Mouse (Mus musculus) hindbrain, postnatal 0 days (tissue): ENCODE measurements around the gene Psd. TPM values are rescaled to one million over a fixed set of nuclear protein-coding genes. Genes with fewer than 3 reads are reported as not detected.

Source experiments
- ATAC-seq: fragments of 200-750 bp; cut with Nextera tagmentation; 2 replicates; pipeline ENCODE4 v1.8.0; 2017; ENCODE audit warnings: mild to moderate bottlenecking, moderate TSS enrichment, moderate library complexity
- DNase-seq: peaks from one replicate; pipeline ENCODE4 v3.0.0-alpha.2; 2015; ENCODE audit warnings: low spot score
- H3K27ac ChIP-seq: fragments of 300-500 bp; sonication (generic); 2 replicates; pipeline ENCODE4 v1.5.1; 2014; ENCODE audit warnings: mild to moderate bottlenecking
- H3K27me3 ChIP-seq: fragments of 300-500 bp; sonication (generic); 2 replicates; pipeline ENCODE4 v1.6.1; 2014; ENCODE audit warnings: low read length, mixed read lengths; ENCODE audit not compliant: insufficient read depth
- H3K36me3 ChIP-seq: fragments of 300-500 bp; sonication (generic); 2 replicates; pipeline ENCODE4 v1.6.1; 2014; ENCODE audit warnings: low read length, mixed read lengths; ENCODE audit not compliant: insufficient read depth
- H3K4me1 ChIP-seq: fragments of 300-500 bp; sonication (generic); 2 replicates; pipeline ENCODE4 v1.6.1; 2014; ENCODE audit warnings: antibody characterized with exemption, low read length, mixed read lengths; ENCODE audit not compliant: insufficient read depth
- H3K4me2 ChIP-seq: fragments of 300-500 bp; sonication (generic); 2 replicates; pipeline ENCODE4 v1.6.1; 2014; ENCODE audit warnings: low read depth, mild to moderate bottlenecking, low read length, moderate library complexity, mixed read lengths
- H3K4me3 ChIP-seq: fragments of 300-500 bp; sonication (generic); 2 replicates; pipeline ENCODE4 v1.5.1; 2014; ENCODE audit warnings: low read length
- H3K9ac ChIP-seq: fragments of 300-500 bp; sonication (generic); replicated peaks from 2 replicates; pipeline ENCODE4 v1.6.1; 2014; ENCODE audit warnings: mild to moderate bottlenecking, low read length, moderate library complexity, mixed read lengths
- H3K9me3 ChIP-seq: fragments of 300-500 bp; sonication (generic); 2 replicates; pipeline ENCODE4 v1.6.1; 2016; ENCODE audit warnings: low read length, mixed read lengths
- CTCF ChIP-seq: IDR thresholded peaks from 2 replicates; pipeline ENCODE4 v1.5.1; 2016; ENCODE audit warnings: antibody characterized with exemption, control low read depth, low read depth
- WGBS: fragments of 180-500 bp; shearing (Covaris S2); extraction: QIAGEN DNeasy Blood & Tissue Kit; methylation state at CpG from one replicate; pipeline ENCODE4 v1.1.7; 2014; 5-methylcytosine and 5-hydroxymethylcytosine counted together
- polyA plus RNA-seq: library from polyadenylated mRNA; unstranded; fragments of >200 nt; fragmentation: Nextera tagmentation; extraction: Ambion mirVana; gene quantifications from 2 replicates; pipeline ENCODE4 v1.2.1, GENCODE M21; 2015
- total RNA-seq: library from RNA; depleted of rRNA; stranded (reverse); fragments of >200 nt; gene quantifications from 2 replicates; pipeline ENCODE4 v1.2.3, GENCODE M21; 2014

Gene Psd
- total and polyA plus RNA-seq, 2 experiments from 2014 or later = 123 to 380 TPM

GRCm38 (mm10) chr19:46363294-46364009 lies 36.5 kb upstream of the Psd start:
- no peak for ATAC-seq
- no peak overlapping the region for H3K4me2 ChIP-seq
- H3K4me3 ChIP-seq = no peak overlapping the region
- 89% methylated on average over 11 of the region's 11 CpGs for WGBS
- no peaks in the 10 kb centered on the region for H3K9me3 ChIP-seq
- no peak for TF ChIP-seq CTCF
- H3K27ac ChIP-seq = no peak overlapping the region
- DNase-seq = no peak
- no peaks in the 10 kb centered on the region for H3K4me1 ChIP-seq
- no peak overlapping the region for H3K9ac ChIP-seq
- no peaks in the 10 kb centered on the region for H3K36me3 ChIP-seq
- no peaks in the 10 kb centered on the region for H3K27me3 ChIP-seq

GRCm38 (mm10) chr19:46362104-46362503 lies 35.1 kb upstream of the Psd start:
- no peak for TF ChIP-seq CTCF

GRCm38 (mm10) chr19:46358381-46358780 lies 31.4 kb upstream of the Psd start:
- Histone ChIP-seq H3K9me3 (no peaks in the 10 kb centered on the region), H3K27me3 (no peaks in the 10 kb centered on the region), H3K36me3 (no peaks in the 10 kb centered on the region), H3K4me3 (no peak overlapping the region), H3K9ac (no peak overlapping the region), H3K27ac (no peak overlapping the region), H3K4me1 (no peaks in the 10 kb centered on the region), H3K4me2 (no peak overlapping the region)
- TF ChIP-seq CTCF = no peak
- 57% methylated on average over 4 of the region's 4 CpGs for WGBS
- ATAC-seq (no peak), DNase-seq (no peak)

More at GRCm38 (mm10) chr19:46362104-46362503, 35.1 kb upstream of the Psd start:
- no peaks in the 10 kb centered on the region for H3K27me3 ChIP-seq
- no peak overlapping the region for H3K4me2 ChIP-seq
- H3K9me3 ChIP-seq = no peaks in the 10 kb centered on the region
- H3K9ac ChIP-seq = no peak overlapping the region
- ATAC-seq (no peak), DNase-seq (no peak)
- H3K4me3 ChIP-seq = no peak overlapping the region
- 59% methylated on average over 8 of the region's 8 CpGs for WGBS
- no peaks in the 10 kb centered on the region for H3K36me3 ChIP-seq
- H3K27ac ChIP-seq = no peak overlapping the region
- no peaks in the 10 kb centered on the region for H3K4me1 ChIP-seq

- Histone ChIP-seq H3K4me1 (no peaks in the 10 kb centered on the region), H3K9me3 (no peaks in the 10 kb centered on the region), H3K27me3 (no peaks in the 10 kb centered on the region), H3K9ac (peak overlapping the region; percentile 70), H3K27ac (no peak overlapping the region), H3K36me3 (no peaks in the 10 kb centered on the region), H3K4me3 (peak overlapping the region; percentile 65), H3K4me2 (peak overlapping the region; percentile 90)
- DNase-seq (no peak), ATAC-seq (no peak)
- no peak for TF ChIP-seq CTCF
- 18% methylated on average over 25 of the region's 25 CpGs for WGBS
These were observed 30.7 kb upstream of the Psd start for GRCm38 (mm10) chr19:46357344-46358280.

GRCm38 (mm10) chr19:46356701-46357138 lies 29.8 kb upstream of the Psd start:
- WGBS = under 1% methylated on average over 29 of the region's 29 CpGs
- Histone ChIP-seq H3K4me1 (no peaks in the 10 kb centered on the region), H3K4me3 (peak overlapping the region; percentile 65), H3K27me3 (no peaks in the 10 kb centered on the region), H3K9ac (peak overlapping the region; percentile 70), H3K4me2 (peak overlapping the region; percentile 90), H3K27ac (peak overlapping the region; percentile 56; the same call in 1 of the 2 replicates), H3K9me3 (no peaks in the 10 kb centered on the region), H3K36me3 (no peaks in the 10 kb centered on the region)
- TF ChIP-seq CTCF = no peak
- peak; percentile 96 for DNase-seq
- ATAC-seq = peak; percentile 93

- Histone ChIP-seq H3K9ac (peak within 1 kb of the TSS; percentile 87), H3K9me3 (no peaks in the 10 kb centered on the region), H3K4me2 (peak within 1 kb of the TSS; percentile 91), H3K36me3 (no peaks in the 10 kb centered on the region), H3K27me3 (no peaks in the 10 kb centered on the region), H3K4me1 (no peaks in the 10 kb centered on the region; the same call in 1 of the 2 replicates), H3K27ac (peak within 1 kb of the TSS; percentile 94), H3K4me3 (peak within 1 kb of the TSS; percentile 67)
- 53% methylated on average over 10 of the region's 10 CpGs for WGBS
- DNase-seq = no peak
- TF ChIP-seq CTCF = no peak
- no peak for ATAC-seq
These were observed 23.4 kb upstream of the Psd start, which contains the start of gene 2310034G01Rik for GRCm38 (mm10) chr19:46350168-46350932. 2310034G01Rik (minus strand) TSS chr19:46350302.
